Mouse (Mus musculus) embryo, embryonic 10 days (tissue): ENCODE measurements around the gene R3hdml.

ENCODE experiments used
- DNase-seq: peaks from one replicate; pipeline ENCODE4 v3.0.0-alpha.2; 2015; ENCODE audit warnings: low spot score

The R3hdml gene

GRCm38 (mm10) chr2:163540231-163541117 is 48.4 kb downstream of the R3hdml start:
- no peak for DNase-seq

- no peak for DNase-seq
Observed at GRCm38 (mm10) chr2:163541568-163542182, 49.6 kb downstream of the R3hdml start.

- DNase-seq = no peak
Observed at GRCm38 (mm10) chr2:163542674-163543073, 50.6 kb downstream of the R3hdml start.

- DNase-seq = no peak
Observed at GRCm38 (mm10) chr2:163546623-163547318, 54.7 kb downstream of the R3hdml start.

GRCm38 (mm10) chr2:163548822-163549221 is 56.7 kb downstream of the R3hdml start:
- DNase-seq = no peak

- DNase-seq = no peak
Observed at GRCm38 (mm10) chr2:163549786-163550185, 57.7 kb downstream of the R3hdml start.
